Mouse (Mus musculus) liver, adult 2 months (tissue): ENCODE measurements around the gene Nfatc2.

Experiments used
- CTCF ChIP-seq: fragments of 200-500 bp; IDR thresholded peaks from 2 replicates; pipeline ENCODE4 v1.5.1; 2011; ENCODE audit warnings: low read depth, low read length, control low read depth
- POLR2A ChIP-seq: fragments of 200-500 bp; IDR thresholded peaks from 2 replicates; pipeline ENCODE4 v1.6.1; 2011; ENCODE audit warnings: low read length, control low read depth; ENCODE audit not compliant: insufficient read depth; ENCODE audit errors: extremely low read depth

GRCm38 (mm10) chr2:168640460-168640859 is 39.0 kb upstream of the Nfatc2 start:
- no peak for TF ChIP-seq POLR2A
- TF ChIP-seq CTCF, result no peak
